Mouse (Mus musculus) cerebellum, adult 2 months (tissue): ENCODE measurements around the gene Klhdc1.

Source experiments
- CTCF ChIP-seq: fragments of 200-500 bp; IDR thresholded peaks from 2 replicates; pipeline ENCODE4 v1.5.1; 2011; ENCODE audit warnings: low read depth, mild to moderate bottlenecking, control low read depth, low read length, moderate library complexity, borderline replicate concordance; ENCODE audit not compliant: insufficient read depth
- POLR2A ChIP-seq: fragments of 200-500 bp; IDR thresholded peaks from 2 replicates; pipeline ENCODE4 v1.6.1; 2011; ENCODE audit warnings: low read length, control low read depth, borderline replicate concordance; ENCODE audit not compliant: insufficient read depth

DNA sequence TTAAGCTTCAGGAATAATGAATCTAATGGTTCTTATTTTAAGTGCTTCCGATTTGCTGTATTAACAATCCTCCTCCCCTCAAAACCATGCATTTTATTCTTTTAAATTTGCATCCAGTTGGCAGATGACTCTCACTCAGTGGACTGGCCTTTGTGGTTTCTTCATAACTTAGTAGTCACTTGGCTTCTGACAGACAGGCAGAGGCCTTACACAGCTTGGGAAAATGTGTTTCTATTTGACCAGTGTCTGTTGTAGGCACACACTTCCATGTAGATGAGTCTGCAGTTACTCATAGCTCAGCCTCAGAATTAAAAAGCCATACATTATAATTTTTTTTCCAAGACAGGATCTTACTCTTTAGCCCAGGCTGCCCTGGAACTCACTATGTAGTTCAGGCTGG is 12.8 kb downstream of the Klhdc1 start:
- TF ChIP-seq CTCF = no peak
- TF ChIP-seq POLR2A = no peak
